Mouse (Mus musculus) frontal cortex, postnatal 25 days (tissue): ENCODE results near the gene Josd1.

Experiments
- DNase-seq, 2 experiments: peaks; one replicate each; pipeline ENCODE4 v3.0.0; 2022; ENCODE audit warnings: low spot score in 2 of 2

The Josd1 gene

GRCm38 (mm10) chr15:79658531-79659375 lies 29.0 kb downstream of the Josd1 start, which contains the start of the genes Fam227a and Cby1:
Gene Fam227a, minus strand, starts transcription at chr15:79658956.
Gene Cby1, plus strand, starts transcription at chr15:79659199.
- DNase-seq, result peak; percentile 96 to 97

DNA sequence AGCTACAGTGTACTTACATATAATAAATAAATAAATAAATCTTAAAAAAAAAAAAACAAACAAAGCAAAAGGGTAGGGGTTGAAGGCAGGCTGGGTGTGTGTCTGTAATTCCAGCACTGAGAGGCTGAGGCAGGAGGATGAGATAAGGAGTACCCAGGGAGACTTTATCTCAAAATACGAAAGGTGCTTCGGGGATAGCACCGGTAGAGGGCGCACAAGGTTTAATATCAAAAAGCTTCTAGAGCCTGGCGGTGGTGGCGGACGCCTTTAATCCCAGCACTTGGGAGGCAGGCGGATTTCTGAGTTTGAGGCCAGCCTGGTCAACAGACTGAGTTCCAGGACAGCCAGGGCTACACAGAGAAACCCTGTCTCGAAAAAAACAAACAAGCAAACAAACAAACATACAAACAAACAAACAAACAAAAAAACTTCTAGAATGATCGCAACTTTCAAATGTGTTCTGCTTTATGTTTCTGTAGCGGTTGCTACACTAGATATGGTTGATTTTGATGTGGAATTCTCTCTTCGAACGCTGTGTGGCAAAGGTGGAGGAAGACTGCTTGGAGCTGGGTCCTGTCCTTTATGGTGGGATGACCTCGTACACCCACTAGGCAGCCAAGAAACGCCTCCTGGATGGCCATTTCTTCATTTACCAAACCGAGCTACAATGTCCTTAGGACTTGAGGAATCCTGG lies 29.7 kb downstream of the Josd1 start:
- DNase-seq, result peak; percentile 86 to 91

GRCm38 (mm10) chr15:79656451-79656850 lies 31.3 kb downstream of the Josd1 start:
- DNase-seq, result no peak

DNA sequence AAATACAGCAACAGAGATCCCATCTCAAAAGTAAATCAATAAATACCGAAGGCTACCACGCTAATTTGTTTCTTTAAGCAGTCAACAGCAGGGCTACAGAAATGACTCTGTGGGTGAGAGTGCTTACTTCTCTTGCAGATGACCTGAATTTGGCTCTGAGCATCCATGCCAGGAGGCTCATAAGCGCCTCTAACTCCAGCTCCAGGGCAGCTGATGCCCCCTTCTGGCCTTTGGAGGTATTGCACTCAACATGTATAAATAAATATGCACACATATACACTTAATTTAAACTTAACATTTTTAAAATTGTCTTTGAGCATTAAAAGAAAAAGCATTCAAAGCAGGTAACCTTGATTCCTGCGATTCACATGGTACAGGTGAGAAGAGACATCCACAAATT lies 36.2 kb downstream of the Josd1 start:
- DNase-seq, result no peak

GRCm38 (mm10) chr15:79650569-79650968 lies 37.1 kb downstream of the Josd1 start:
- no peak for DNase-seq

DNA sequence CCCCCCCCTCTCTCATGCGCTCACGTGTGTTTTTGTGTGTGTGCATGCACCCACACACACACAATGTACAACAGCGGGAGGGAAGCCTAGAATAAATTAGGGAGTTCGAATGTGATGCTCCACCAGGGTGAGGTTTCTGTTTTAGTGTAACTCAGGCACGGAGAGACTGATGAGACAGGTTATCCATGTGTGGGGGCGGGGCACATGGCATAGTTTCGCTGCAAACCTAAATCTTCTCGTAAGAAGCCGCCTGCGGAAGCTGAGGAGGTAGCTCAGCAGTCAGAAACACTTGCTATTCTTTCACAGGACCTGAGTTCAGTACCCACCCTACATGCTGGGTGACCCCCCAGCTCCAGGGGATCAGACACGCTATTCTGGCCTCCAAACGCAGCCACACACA lies 39.6 kb downstream of the Josd1 start:
- no peak for DNase-seq

- DNase-seq, result no peak
These were observed 42.2 kb downstream of the Josd1 start for GRCm38 (mm10) chr15:79645483-79645882.

- no peak for DNase-seq
These were observed 46.4 kb downstream of the Josd1 start for GRCm38 (mm10) chr15:79641135-79641817.

- no peak for DNase-seq
These were observed 57.2 kb downstream of the Josd1 start for GRCm38 (mm10) chr15:79630471-79630870.
